Mouse (Mus musculus): Measurements from ENCODE around the gene Psmd1.
A peak's percentile ranks its signal among the peaks of the same experiment; 100 is the strongest.

The Psmd1 gene

GRCm38 (mm10) chr1:86135315-86135714, 71.1 kb downstream of the Psmd1 start:
- Histone ChIP-seq H3K27me3 (ENCODE audit: control insufficient read depth, insufficient read depth, low read length, poor library complexity, severe bottlenecking) (no peaks in the 10 kb centered on the region), H3K36me3 (ENCODE audit: control insufficient read depth, insufficient read depth, low read length, poor library complexity, severe bottlenecking) (peaks cover 11% of the 10 kb centered on the region)
- DNase-seq (ENCODE audit: low read depth, low spot score), result no peak

- DNase-seq (ENCODE audit: low read depth, low spot score), result no peak
- no peaks in the 10 kb centered on the region for H3K27me3 ChIP-seq (ENCODE audit: control insufficient read depth, insufficient read depth, low read length, poor library complexity, severe bottlenecking)
- H3K36me3 ChIP-seq (ENCODE audit: control insufficient read depth, insufficient read depth, low read length, poor library complexity, severe bottlenecking), result peaks cover 4% of the 10 kb centered on the region
These were observed 76.9 kb downstream of the Psmd1 start for GRCm38 (mm10) chr1:86141081-86141480.

GRCm38 (mm10) chr1:86143165-86143564, 79.0 kb downstream of the Psmd1 start:
- no peak for DNase-seq (ENCODE audit: low read depth, low spot score)
- Histone ChIP-seq H3K27me3 (ENCODE audit: control insufficient read depth, insufficient read depth, low read length, poor library complexity, severe bottlenecking) (no peaks in the 10 kb centered on the region), H3K36me3 (ENCODE audit: control insufficient read depth, insufficient read depth, low read length, poor library complexity, severe bottlenecking) (peaks cover 4% of the 10 kb centered on the region)

GRCm38 (mm10) chr1:86144001-86144944, 80.1 kb downstream of the Psmd1 start:
- Histone ChIP-seq H3K27me3 (ENCODE audit: control insufficient read depth, insufficient read depth, low read length, poor library complexity, severe bottlenecking) (no peaks in the 10 kb centered on the region), H3K36me3 (ENCODE audit: control insufficient read depth, insufficient read depth, low read length, poor library complexity, severe bottlenecking) (no peaks in the 10 kb centered on the region)
- peak; percentile 45 for DNase-seq (ENCODE audit: low read depth, low spot score)

GRCm38 (mm10) chr1:86146293-86146692, 82.1 kb downstream of the Psmd1 start:
- Histone ChIP-seq H3K36me3 (ENCODE audit: control insufficient read depth, insufficient read depth, low read length, poor library complexity, severe bottlenecking) (no peaks in the 10 kb centered on the region), H3K27me3 (ENCODE audit: control insufficient read depth, insufficient read depth, low read length, poor library complexity, severe bottlenecking) (no peaks in the 10 kb centered on the region)
- no peak for DNase-seq (ENCODE audit: low read depth, low spot score)

- no peaks in the 10 kb centered on the region for H3K27me3 ChIP-seq (ENCODE audit: control insufficient read depth, insufficient read depth, low read length, poor library complexity, severe bottlenecking)
- DNase-seq (ENCODE audit: low read depth, low spot score), result no peak
- H3K36me3 ChIP-seq (ENCODE audit: control insufficient read depth, insufficient read depth, low read length, poor library complexity, severe bottlenecking), result no peaks in the 10 kb centered on the region
These were observed 83.4 kb downstream of the Psmd1 start for GRCm38 (mm10) chr1:86147557-86147956.

- H3K27me3 ChIP-seq (ENCODE audit: control insufficient read depth, insufficient read depth, low read length, poor library complexity, severe bottlenecking), result no peaks in the 10 kb centered on the region
- no peak for DNase-seq (ENCODE audit: low read depth, low spot score)
- H3K36me3 ChIP-seq (ENCODE audit: control insufficient read depth, insufficient read depth, low read length, poor library complexity, severe bottlenecking), result no peaks in the 10 kb centered on the region
These were observed 84.0 kb downstream of the Psmd1 start for GRCm38 (mm10) chr1:86148161-86148560.

GRCm38 (mm10) chr1:86150929-86151328, 86.7 kb downstream of the Psmd1 start:
- H3K27me3 ChIP-seq (ENCODE audit: control insufficient read depth, insufficient read depth, low read length, poor library complexity, severe bottlenecking), result no peaks in the 10 kb centered on the region
- DNase-seq (ENCODE audit: low read depth, low spot score), result no peak
- H3K36me3 ChIP-seq (ENCODE audit: control insufficient read depth, insufficient read depth, low read length, poor library complexity, severe bottlenecking), result no peaks in the 10 kb centered on the region

- DNase-seq (ENCODE audit: low read depth, low spot score), result no peak
- Histone ChIP-seq H3K27me3 (ENCODE audit: control insufficient read depth, insufficient read depth, low read length, poor library complexity, severe bottlenecking) (no peaks in the 10 kb centered on the region), H3K36me3 (ENCODE audit: control insufficient read depth, insufficient read depth, low read length, poor library complexity, severe bottlenecking) (no peaks in the 10 kb centered on the region)
These were observed 87.2 kb downstream of the Psmd1 start for GRCm38 (mm10) chr1:86151376-86151775.

- DNase-seq (ENCODE audit: low read depth, low spot score), result peak; percentile 27
- Histone ChIP-seq H3K27me3 (ENCODE audit: control insufficient read depth, insufficient read depth, low read length, poor library complexity, severe bottlenecking) (no peaks in the 10 kb centered on the region), H3K36me3 (ENCODE audit: control insufficient read depth, insufficient read depth, low read length, poor library complexity, severe bottlenecking) (no peaks in the 10 kb centered on the region)
These were observed 88.4 kb downstream of the Psmd1 start for GRCm38 (mm10) chr1:86152618-86153017.

- peak; percentile 97 for DNase-seq (ENCODE audit: low read depth, low spot score)
- H3K36me3 ChIP-seq (ENCODE audit: control insufficient read depth, insufficient read depth, low read length, poor library complexity, severe bottlenecking), result no peaks in the 10 kb centered on the region
- H3K27me3 ChIP-seq (ENCODE audit: control insufficient read depth, insufficient read depth, low read length, poor library complexity, severe bottlenecking), result no peaks in the 10 kb centered on the region
These were observed 90.1 kb downstream of the Psmd1 start, which contains the start of gene Armc9 for GRCm38 (mm10) chr1:86154133-86154823. Gene Armc9, plus strand, starts transcription at chr1:86154780.

GRCm38 (mm10) chr1:86154824-86155164, 90.6 kb downstream of the Psmd1 start:
- Histone ChIP-seq H3K27me3 (ENCODE audit: control insufficient read depth, insufficient read depth, low read length, poor library complexity, severe bottlenecking) (no peaks in the 10 kb centered on the region), H3K36me3 (ENCODE audit: control insufficient read depth, insufficient read depth, low read length, poor library complexity, severe bottlenecking) (no peaks in the 10 kb centered on the region)
- no peak for DNase-seq (ENCODE audit: low read depth, low spot score)

GRCm38 (mm10) chr1:86156075-86156474, 91.9 kb downstream of the Psmd1 start:
- H3K27me3 ChIP-seq (ENCODE audit: control insufficient read depth, insufficient read depth, low read length, poor library complexity, severe bottlenecking), result no peaks in the 10 kb centered on the region
- no peaks in the 10 kb centered on the region for H3K36me3 ChIP-seq (ENCODE audit: control insufficient read depth, insufficient read depth, low read length, poor library complexity, severe bottlenecking)
- DNase-seq (ENCODE audit: low read depth, low spot score), result no peak

- Histone ChIP-seq H3K27me3 (ENCODE audit: control insufficient read depth, insufficient read depth, low read length, poor library complexity, severe bottlenecking) (no peaks in the 10 kb centered on the region), H3K36me3 (ENCODE audit: control insufficient read depth, insufficient read depth, low read length, poor library complexity, severe bottlenecking) (no peaks in the 10 kb centered on the region)
- DNase-seq (ENCODE audit: low read depth, low spot score), result no peak
These were observed 92.4 kb downstream of the Psmd1 start for GRCm38 (mm10) chr1:86156595-86156994.

- H3K27me3 ChIP-seq (ENCODE audit: control insufficient read depth, insufficient read depth, low read length, poor library complexity, severe bottlenecking), result no peaks in the 10 kb centered on the region
- DNase-seq (ENCODE audit: low read depth, low spot score), result no peak
- H3K36me3 ChIP-seq (ENCODE audit: control insufficient read depth, insufficient read depth, low read length, poor library complexity, severe bottlenecking), result 0 out of 2 replicates have a peak, but pooled peaks cover 4% of the 10 kb centered on the region
These were observed 95.9 kb downstream of the Psmd1 start for GRCm38 (mm10) chr1:86160059-86160458.
